Mouse (Mus musculus): Measurements from ENCODE around the gene Trim75.

- TF ChIP-seq POLR2A (IDR thresholded peaks at IDR 0.05; ENCODE audit: insufficient read depth, low read length) (no peak), EP300 (IDR thresholded peaks at IDR 0.05; ENCODE audit: insufficient read depth, low read depth, low read length) (no peak)
Measured at GRCm38 (mm10) chr8:65033056-65033455, 45.4 kb upstream of the Trim75 start.

Measured in ES-Bruce4 (cell line).